In the genomic region with DNA sequence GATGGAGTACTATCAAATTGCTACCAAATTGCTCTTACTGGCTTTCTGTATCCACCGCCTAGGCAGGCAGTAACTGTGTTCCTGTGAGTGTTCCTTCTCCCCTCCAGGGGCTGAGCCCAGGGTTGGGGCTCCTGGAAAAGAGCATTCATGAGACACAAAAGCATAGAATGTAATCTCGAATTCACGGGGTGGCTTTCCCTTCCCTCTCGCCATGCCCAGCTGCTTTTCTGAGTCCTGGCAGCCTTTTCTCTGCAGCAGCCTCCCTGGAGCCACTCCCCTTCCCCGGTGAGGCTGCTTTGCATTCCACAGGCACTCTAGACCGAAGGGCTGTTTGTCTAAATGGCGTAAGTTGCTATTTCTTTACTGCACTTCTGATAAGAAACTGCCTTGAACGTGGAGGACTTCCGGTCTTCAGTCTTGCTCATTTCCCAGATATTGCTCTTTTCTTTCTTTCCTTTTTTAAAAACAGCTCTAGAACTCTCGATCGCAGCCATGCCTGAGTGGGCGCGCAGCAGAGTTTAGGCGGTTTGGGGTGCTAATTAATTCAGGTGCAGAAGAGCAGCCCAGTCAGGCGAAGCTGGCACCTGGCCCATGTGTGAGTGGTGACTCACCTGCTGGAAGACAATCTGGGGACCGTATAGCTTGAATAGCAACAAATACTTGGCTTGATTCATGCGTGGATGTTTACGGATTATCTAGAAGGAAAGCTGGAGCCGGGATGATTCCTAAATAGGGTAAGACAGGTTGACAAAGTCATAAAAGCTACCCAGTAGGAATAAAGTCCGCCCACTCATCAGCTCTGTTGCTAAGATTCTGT, we compare ENCODE assay signal across 8 mouse cellular contexts.
DNase-seq lines count a peak whose midpoint lies in the region; ATAC-seq lines count a peak whose summit lies in the region.

No protein-coding gene starts in this region.

- H3K4me1 ChIP-seq in forebrain, embryonic 14.5 days (ENCODE audit: control insufficient read depth, insufficient read depth, low read length) = peaks cover 6% of the 10 kb centered on the region
- peaks cover 23% of the 10 kb centered on the region for H3K4me1 ChIP-seq in liver, embryonic 16.5 days (ENCODE audit: control insufficient read depth, low read depth, low read length)
- peaks cover 22% of the 10 kb centered on the region for H3K4me1 ChIP-seq in neural tube, embryonic 13.5 days (replicated peaks)

- under 1% methylated on average over 20 of the region's 20 CpGs for WGBS in forebrain, embryonic 14.5 days
- 4% methylated on average over 20 of the region's 20 CpGs for WGBS in liver, embryonic 16.5 days (ENCODE audit: insufficient replicate concordance)
- 2% methylated on average over 20 of the region's 20 CpGs for whole genome bisulfite sequencing in neural tube, embryonic 13.5 days

- peak overlapping the region; percentile 52 for H3K9ac ChIP-seq in forebrain, embryonic 14.5 days (ENCODE audit: low read length)
- H3K9ac ChIP-seq in liver, embryonic 16.5 days (ENCODE audit: low read depth, low read length) = peak overlapping the region; percentile 65
- peak overlapping the region; percentile 57 for H3K9ac ChIP-seq in neural tube, embryonic 13.5 days

- no peaks in the 10 kb centered on the region; the same call in 1 of the 2 replicates for H3K27me3 ChIP-seq in forebrain, embryonic 14.5 days (replicated peaks; ENCODE audit: control insufficient read depth, insufficient read depth, low read length)
- H3K27me3 ChIP-seq in liver, embryonic 16.5 days (ENCODE audit: control insufficient read depth, insufficient read depth, low read depth, low read length) = peaks cover 4% of the 10 kb centered on the region; the same call in 1 of the 2 replicates
- H3K27me3 ChIP-seq in neural tube, embryonic 13.5 days = peaks cover 10% of the 10 kb centered on the region

- peak; percentile 25 to 40 for DNase-seq in CD8-positive naive resting alpha-beta T cell, adult 2 months (ENCODE audit: low read depth in 2 of 2, low spot score in 2 of 2)
- peak; percentile 69 for DNase-seq in cerebellum, adult 11 months
- DNase-seq in forebrain, embryonic 14.5 days (ENCODE audit: low spot score) = peak; percentile 72
- peak; percentile 63 for DNase-seq in heart, postnatal 4 days
- peak; percentile 69 to 83 for DNase-seq in layer of hippocampus, adult 18-20 months (ENCODE audit: low spot score in 2 of 2)
- peak; percentile 56 for DNase-seq in thymus, postnatal 0 days (ENCODE audit: low spot score)

- no peak overlapping the region for H3K27ac ChIP-seq in forebrain, embryonic 14.5 days (ENCODE audit: low read depth, low read length)
- peak overlapping the region; percentile 50 for H3K27ac ChIP-seq in liver, embryonic 16.5 days (ENCODE audit: low read length)
- no peak overlapping the region for H3K27ac ChIP-seq in neural tube, embryonic 13.5 days (replicated peaks)

- peak; percentile 80 for ATAC-seq in forebrain, embryonic 14.5 days
- ATAC-seq in liver, embryonic 16.5 days (ENCODE audit: low read depth) = peak; percentile 69
- ATAC-seq in neural tube, embryonic 13.5 days (ENCODE audit: low read depth) = peak; percentile 51; the same call in 1 of the 2 replicates

- peak overlapping the region; percentile 77 for H3K4me2 ChIP-seq in forebrain, embryonic 14.5 days (ENCODE audit: low read length)
- H3K4me2 ChIP-seq in liver, embryonic 16.5 days (ENCODE audit: low read depth, low read length) = peak overlapping the region; percentile 96
- H3K4me2 ChIP-seq in neural tube, embryonic 13.5 days = peak overlapping the region; percentile 77

- H3K36me3 ChIP-seq in forebrain, embryonic 14.5 days (ENCODE audit: control insufficient read depth, insufficient read depth, low read length) = no peaks in the 10 kb centered on the region
- H3K36me3 ChIP-seq in liver, embryonic 16.5 days (ENCODE audit: control insufficient read depth, insufficient read depth) = no peaks in the 10 kb centered on the region
- no peaks in the 10 kb centered on the region for H3K36me3 ChIP-seq in neural tube, embryonic 13.5 days

- no peaks in the 10 kb centered on the region for H3K9me3 ChIP-seq in forebrain, embryonic 14.5 days (replicated peaks; ENCODE audit: control insufficient read depth, low read length)
- no peaks in the 10 kb centered on the region for H3K9me3 ChIP-seq in liver, embryonic 16.5 days (replicated peaks; ENCODE audit: control insufficient read depth, low read length)
- no peaks in the 10 kb centered on the region for H3K9me3 ChIP-seq in neural tube, embryonic 13.5 days

- H3K4me3 ChIP-seq in forebrain, embryonic 14.5 days (ENCODE audit: low read depth, low read length) = peak overlapping the region; percentile 32
- H3K4me3 ChIP-seq in liver, embryonic 16.5 days (ENCODE audit: low read depth, low read length) = peak overlapping the region; percentile 62
- peak overlapping the region; percentile 36 for H3K4me3 ChIP-seq in neural tube, embryonic 13.5 days
